Mouse (Mus musculus) forebrain, embryonic 13.5 days (tissue): ENCODE measurements at regions not wholly inside any gene's neighbourhood (a gene's known extent, or its start where the extent isn't known, plus 50 kb on each side); places are given as distances from the start of the nearest gene placed in this dataset.
A peak's percentile ranks its signal among the peaks of the same experiment; 100 is the strongest.
"Not testable (repeated sequence)": the region's sequence is repeated elsewhere in the genome, so short reads cannot be mapped to it uniquely, and the experiment has no call there.

Experiments
- ATAC-seq: fragments of 200-750 bp; cut with Nextera tagmentation; 2 replicates; pipeline ENCODE4 v1.8.0; 2017
- H3K27ac ChIP-seq: fragments of 300-500 bp; sonication (generic); 2 replicates; pipeline ENCODE4 v1.5.1; 2015; ENCODE audit warnings: inconsistent platforms, mild to moderate bottlenecking, moderate library complexity
- H3K27me3 ChIP-seq: fragments of 300-500 bp; sonication (generic); 2 replicates; pipeline ENCODE4 v1.6.1; 2015; ENCODE audit warnings: mild to moderate bottlenecking, inconsistent platforms
- H3K36me3 ChIP-seq: fragments of 300-500 bp; sonication (generic); 2 replicates; pipeline ENCODE4 v1.6.1; 2015; ENCODE audit warnings: mild to moderate bottlenecking, inconsistent platforms; ENCODE audit not compliant: poor library complexity, severe bottlenecking
- H3K4me1 ChIP-seq: fragments of 300-500 bp; sonication (generic); 2 replicates; pipeline ENCODE4 v1.6.1; 2015; ENCODE audit warnings: inconsistent platforms
- H3K4me2 ChIP-seq: fragments of 300-500 bp; sonication (generic); 2 replicates; pipeline ENCODE4 v1.6.1; 2015; ENCODE audit warnings: inconsistent platforms, mild to moderate bottlenecking, moderate library complexity
- H3K4me3 ChIP-seq: fragments of 300-500 bp; sonication (generic); 2 replicates; pipeline ENCODE4 v1.5.1; 2015; ENCODE audit warnings: mild to moderate bottlenecking, inconsistent platforms
- H3K9ac ChIP-seq: fragments of 300-500 bp; sonication (generic); 2 replicates; pipeline ENCODE4 v1.6.1; 2015; ENCODE audit warnings: mild to moderate bottlenecking, inconsistent platforms
- H3K9me3 ChIP-seq: fragments of 300-500 bp; sonication (generic); replicated peaks from 2 replicates; pipeline ENCODE4 v1.6.1; 2016; ENCODE audit warnings: inconsistent platforms
- WGBS: fragments of 180-500 bp; shearing (Covaris S2); methylation state at CpG from one replicate; pipeline ENCODE4 v1.1.7; 2015; 5-methylcytosine and 5-hydroxymethylcytosine counted together

GRCm38 (mm10) chr5:76081379-76081778 lies 58.7 kb upstream of the Srd5a3 start:
- not testable (repeated sequence) for ATAC-seq, H3K9me3 ChIP-seq, H3K4me2 ChIP-seq, H3K27me3 ChIP-seq, H3K4me1 ChIP-seq, H3K27ac ChIP-seq, H3K4me3 ChIP-seq, H3K36me3 ChIP-seq, H3K9ac ChIP-seq
- 75% methylated on average over 2 of the region's 2 CpGs for WGBS

GRCm38 (mm10) chr5:76080429-76080828 lies 59.6 kb upstream of the Srd5a3 start:
- Histone ChIP-seq H3K27ac (no peak overlapping the region), H3K9ac (no peak overlapping the region), H3K27me3 (no peaks in the 10 kb centered on the region), H3K4me3 (no peak overlapping the region), H3K9me3 (no peaks in the 10 kb centered on the region), H3K36me3 (no peaks in the 10 kb centered on the region), H3K4me1 (peaks cover 3% of the 10 kb centered on the region; the same call in 1 of the 2 replicates), H3K4me2 (no peak overlapping the region)
- 60% methylated on average over 8 of the region's 8 CpGs for WGBS
- ATAC-seq, result 0 out of 2 replicates have a peak, but pooled peaks have one; percentile 57

- WGBS, result 68% methylated on average over 11 of the region's 11 CpGs
- ATAC-seq, result no peak
These were observed 60.7 kb upstream of the Srd5a3 start for GRCm38 (mm10) chr5:76079204-76080025.

GRCm38 (mm10) chr5:76078485-76078884 lies 61.6 kb upstream of the Srd5a3 start:
- Histone ChIP-seq H3K4me1 (peaks cover 8% of the 10 kb centered on the region), H3K9ac (no peak overlapping the region), H3K36me3 (no peaks in the 10 kb centered on the region), H3K4me2 (no peak overlapping the region), H3K9me3 (no peaks in the 10 kb centered on the region), H3K27me3 (no peaks in the 10 kb centered on the region), H3K4me3 (no peak overlapping the region), H3K27ac (peak overlapping the region; percentile 10; the same call in 1 of the 2 replicates)
- WGBS, result 100% methylated on average over 1 of the region's 1 CpGs
- ATAC-seq, result no peak

More at GRCm38 (mm10) chr5:76079204-76080025, 60.7 kb upstream of the Srd5a3 start:
- Histone ChIP-seq H3K36me3 (no peaks in the 10 kb centered on the region), H3K9ac (no peak overlapping the region), H3K27ac (peak overlapping the region; percentile 10; the same call in 1 of the 2 replicates), H3K4me2 (no peak overlapping the region), H3K27me3 (no peaks in the 10 kb centered on the region), H3K4me3 (no peak overlapping the region), H3K4me1 (peaks cover 8% of the 10 kb centered on the region), H3K9me3 (no peaks in the 10 kb centered on the region)

GRCm38 (mm10) chr5:76076283-76076682 lies 63.8 kb upstream of the Srd5a3 start:
- H3K4me2 ChIP-seq, result no peak overlapping the region
- no peak overlapping the region for H3K9ac ChIP-seq
- no peak overlapping the region for H3K4me3 ChIP-seq
- no peaks in the 10 kb centered on the region for H3K36me3 ChIP-seq
- ATAC-seq, result no peak
- peaks cover 8% of the 10 kb centered on the region for H3K4me1 ChIP-seq
- WGBS, result 93% methylated on average over 7 of the region's 7 CpGs
- H3K27me3 ChIP-seq, result no peaks in the 10 kb centered on the region
- H3K9me3 ChIP-seq, result no peaks in the 10 kb centered on the region
- no peak overlapping the region for H3K27ac ChIP-seq

- no peak for ATAC-seq
- Histone ChIP-seq H3K27ac (no peak overlapping the region), H3K9ac (no peak overlapping the region), H3K9me3 (no peaks in the 10 kb centered on the region), H3K4me2 (peak overlapping the region; percentile 38), H3K36me3 (no peaks in the 10 kb centered on the region), H3K4me3 (no peak overlapping the region), H3K27me3 (no peaks in the 10 kb centered on the region), H3K4me1 (peaks cover 8% of the 10 kb centered on the region)
- 24% methylated on average over 8 of the region's 8 CpGs for WGBS
These were observed 64.7 kb upstream of the Srd5a3 start for GRCm38 (mm10) chr5:76075401-76075800.

- no peaks in the 10 kb centered on the region for H3K27me3 ChIP-seq
- no peak for ATAC-seq
- H3K4me3 ChIP-seq, result no peak overlapping the region
- no peaks in the 10 kb centered on the region for H3K9me3 ChIP-seq
- no peak overlapping the region for H3K4me2 ChIP-seq
- H3K36me3 ChIP-seq, result no peaks in the 10 kb centered on the region
- H3K27ac ChIP-seq, result no peak overlapping the region
- no peaks in the 10 kb centered on the region for H3K4me1 ChIP-seq
- WGBS, result 39% methylated on average over 3 of the region's 3 CpGs
- no peak overlapping the region for H3K9ac ChIP-seq
These were observed 72.2 kb upstream of the Srd5a3 start for GRCm38 (mm10) chr5:76067881-76068280.

- H3K36me3 ChIP-seq, result no peaks in the 10 kb centered on the region
- H3K9me3 ChIP-seq, result no peaks in the 10 kb centered on the region
- H3K9ac ChIP-seq, result no peak overlapping the region
- 89% methylated on average over 10 of the region's 10 CpGs for WGBS
- H3K27me3 ChIP-seq, result no peaks in the 10 kb centered on the region
- no peak overlapping the region for H3K4me3 ChIP-seq
- ATAC-seq, result no peak
- no peaks in the 10 kb centered on the region for H3K4me1 ChIP-seq
- H3K4me2 ChIP-seq, result no peak overlapping the region
- H3K27ac ChIP-seq, result no peak overlapping the region
These were observed 72.8 kb upstream of the Srd5a3 start for GRCm38 (mm10) chr5:76067231-76067630.

- H3K4me3 ChIP-seq, result no peak overlapping the region
- ATAC-seq, result no peak
- 76% methylated on average over 4 of the region's 4 CpGs for WGBS
- no peaks in the 10 kb centered on the region for H3K36me3 ChIP-seq
- H3K4me1 ChIP-seq, result no peaks in the 10 kb centered on the region
- no peaks in the 10 kb centered on the region for H3K9me3 ChIP-seq
- H3K27me3 ChIP-seq, result no peaks in the 10 kb centered on the region
- H3K9ac ChIP-seq, result no peak overlapping the region
- no peak overlapping the region for H3K4me2 ChIP-seq
- no peak overlapping the region for H3K27ac ChIP-seq
These were observed 74.3 kb upstream of the Srd5a3 start for GRCm38 (mm10) chr5:76065789-76066188.

GRCm38 (mm10) chr5:76065227-76065626 lies 74.8 kb upstream of the Srd5a3 start:
- ATAC-seq, result no peak
- 83% methylated on average over 6 of the region's 6 CpGs for WGBS

GRCm38 (mm10) chr5:76064686-76065085 lies 75.4 kb upstream of the Srd5a3 start:
- Histone ChIP-seq H3K4me2 (no peak overlapping the region), H3K4me3 (no peak overlapping the region), H3K27ac (no peak overlapping the region), H3K9me3 (no peaks in the 10 kb centered on the region), H3K9ac (no peak overlapping the region), H3K36me3 (no peaks in the 10 kb centered on the region), H3K4me1 (no peaks in the 10 kb centered on the region), H3K27me3 (no peaks in the 10 kb centered on the region)
- no peak for ATAC-seq
- WGBS, result 82% methylated on average over 5 of the region's 5 CpGs

More at GRCm38 (mm10) chr5:76065227-76065626, 74.8 kb upstream of the Srd5a3 start:
- Histone ChIP-seq H3K36me3 (no peaks in the 10 kb centered on the region), H3K9ac (no peak overlapping the region), H3K9me3 (no peaks in the 10 kb centered on the region), H3K4me3 (no peak overlapping the region), H3K27me3 (no peaks in the 10 kb centered on the region), H3K4me2 (no peak overlapping the region), H3K27ac (no peak overlapping the region), H3K4me1 (no peaks in the 10 kb centered on the region)

- Histone ChIP-seq H3K4me3 (no peak overlapping the region), H3K4me1 (no peaks in the 10 kb centered on the region), H3K9me3 (no peaks in the 10 kb centered on the region), H3K4me2 (no peak overlapping the region), H3K27ac (no peak overlapping the region), H3K9ac (no peak overlapping the region), H3K27me3 (no peaks in the 10 kb centered on the region), H3K36me3 (no peaks in the 10 kb centered on the region)
- ATAC-seq, result no peak
- 59% methylated on average over 6 of the region's 6 CpGs for WGBS
These were observed 76.6 kb upstream of the Srd5a3 start for GRCm38 (mm10) chr5:76063473-76063872.

GRCm38 (mm10) chr5:76058011-76058410 lies 79.8 kb upstream of the Kdr start:
- no peak overlapping the region for H3K27ac ChIP-seq
- 73% methylated on average over 7 of the region's 7 CpGs for WGBS
- no peaks in the 10 kb centered on the region for H3K36me3 ChIP-seq
- no peaks in the 10 kb centered on the region for H3K4me1 ChIP-seq
- no peak overlapping the region for H3K4me2 ChIP-seq
- no peak overlapping the region for H3K4me3 ChIP-seq
- no peak for ATAC-seq
- H3K27me3 ChIP-seq, result no peaks in the 10 kb centered on the region
- no peak overlapping the region for H3K9ac ChIP-seq
- H3K9me3 ChIP-seq, result no peaks in the 10 kb centered on the region
